Comparison of ENCODE assay signal across 7 mouse cellular contexts in the genomic region with DNA sequence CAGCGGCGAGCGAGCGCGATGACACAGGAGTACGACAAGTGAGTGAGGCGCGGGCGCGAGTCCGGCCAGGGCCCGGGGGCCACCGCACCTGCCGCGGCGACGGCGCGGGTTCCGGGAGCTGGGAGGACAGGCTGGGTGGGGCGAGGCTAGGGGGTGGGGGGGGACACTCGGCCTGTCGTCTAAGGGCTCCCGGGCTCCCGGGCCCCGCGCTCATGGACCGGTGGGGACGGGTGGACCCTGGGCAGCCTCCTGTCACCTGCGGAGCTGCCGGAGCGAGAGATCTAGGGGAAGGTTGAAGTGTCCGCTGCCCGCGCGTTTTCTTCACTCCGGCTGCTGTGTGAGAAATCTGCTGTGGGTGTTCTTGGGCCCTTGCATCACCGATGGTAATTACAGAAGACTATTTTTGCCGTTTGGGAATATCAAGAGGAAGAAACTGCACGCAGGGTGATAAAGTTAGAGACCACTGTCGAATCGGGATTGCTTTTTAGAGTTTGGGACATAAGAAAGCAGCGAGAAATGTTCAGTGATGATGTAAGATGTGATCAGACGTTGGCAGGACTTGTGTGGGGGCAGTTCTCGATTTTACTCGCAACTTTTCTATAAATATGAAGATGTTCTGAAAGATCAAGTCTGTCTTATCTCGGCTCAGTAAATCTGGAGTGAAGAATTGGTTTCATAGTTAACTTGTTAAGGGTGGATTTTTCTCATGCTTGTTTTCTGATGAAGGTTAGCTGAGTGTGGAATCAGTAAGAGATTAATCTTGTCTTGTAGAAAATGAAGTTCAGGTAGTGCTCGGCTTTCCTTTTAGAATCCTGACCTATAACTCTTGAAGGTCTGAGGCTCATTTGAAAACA. TPM values are rescaled to one million over a fixed set of nuclear protein-coding genes. Genes with fewer than 3 reads are reported as not detected.
DNase-seq lines count a peak whose midpoint lies in the region; ATAC-seq lines count a peak whose summit lies in the region.

No protein-coding gene starts in this region.

- peak overlapping the region; percentile 44 for H3K9ac ChIP-seq in lung, embryonic 15.5 days
- H3K9ac ChIP-seq in embryonic facial prominence, embryonic 11.5 days (replicated peaks; ENCODE audit: low read length): peak overlapping the region; percentile 41
- H3K9ac ChIP-seq in hindbrain, embryonic 15.5 days: peak overlapping the region; percentile 51
- peak overlapping the region; percentile 59 for H3K9ac ChIP-seq in midbrain, embryonic 11.5 days (ENCODE audit: low read length)

- no peaks in the 10 kb centered on the region for H3K36me3 ChIP-seq in lung, embryonic 15.5 days
- no peaks in the 10 kb centered on the region for H3K36me3 ChIP-seq in embryonic facial prominence, embryonic 11.5 days (replicated peaks; ENCODE audit: control insufficient read depth, insufficient read depth, low read depth, low read length)
- H3K36me3 ChIP-seq in hindbrain, embryonic 15.5 days: no peaks in the 10 kb centered on the region
- H3K36me3 ChIP-seq in midbrain, embryonic 11.5 days (ENCODE audit: control insufficient read depth, insufficient read depth, low read length): no peaks in the 10 kb centered on the region

- ATAC-seq in lung, embryonic 15.5 days (ENCODE audit: borderline replicate concordance, extremely low read depth, low FRiP score, low TSS enrichment): no peak; the same call in none of the 2 replicates
- ATAC-seq in embryonic facial prominence, embryonic 11.5 days (replicated peaks; ENCODE audit: insufficient number of reproducible peaks, low FRiP score, low TSS enrichment, low read depth): peak; percentile 75
- ATAC-seq in hindbrain, embryonic 15.5 days (ENCODE audit: low FRiP score, low read depth): peak; percentile 14; the same call in 1 of the 2 replicates
- peak; percentile 71 for ATAC-seq in midbrain, embryonic 11.5 days (ENCODE audit: low FRiP score)

- H3K4me1 ChIP-seq in lung, embryonic 15.5 days: peaks cover 20% of the 10 kb centered on the region
- H3K4me1 ChIP-seq in embryonic facial prominence, embryonic 11.5 days (ENCODE audit: control insufficient read depth, insufficient read depth, low read length): no peaks in the 10 kb centered on the region; the same call in 1 of the 2 replicates
- peaks cover 4% of the 10 kb centered on the region for H3K4me1 ChIP-seq in hindbrain, embryonic 15.5 days (replicated peaks)
- H3K4me1 ChIP-seq in midbrain, embryonic 11.5 days (ENCODE audit: control insufficient read depth, insufficient read depth, low read length): peaks cover 2% of the 10 kb centered on the region; the same call in 1 of the 2 replicates

- H3K9me3 ChIP-seq in lung, embryonic 15.5 days: no peaks in the 10 kb centered on the region
- H3K9me3 ChIP-seq in embryonic facial prominence, embryonic 11.5 days (replicated peaks; ENCODE audit: control insufficient read depth, low read length): no peaks in the 10 kb centered on the region
- H3K9me3 ChIP-seq in hindbrain, embryonic 15.5 days: no peaks in the 10 kb centered on the region
- H3K9me3 ChIP-seq in midbrain, embryonic 11.5 days (ENCODE audit: control insufficient read depth, low read length): no peaks in the 10 kb centered on the region

- no peak overlapping the region for H3K27ac ChIP-seq in lung, embryonic 15.5 days
- no peak overlapping the region for H3K27ac ChIP-seq in embryonic facial prominence, embryonic 11.5 days (replicated peaks; ENCODE audit: low read depth, low read length)
- H3K27ac ChIP-seq in hindbrain, embryonic 15.5 days (replicated peaks): no peak overlapping the region
- no peak overlapping the region for H3K27ac ChIP-seq in midbrain, embryonic 11.5 days (ENCODE audit: low read depth, low read length)

- no peak for DNase-seq in lung, postnatal 36 days
- DNase-seq in embryonic facial prominence, embryonic 11.5 days (ENCODE audit: low spot score): no peak
- peak; percentile 90 for DNase-seq in midbrain, embryonic 11.5 days (ENCODE audit: low spot score, missing footprints)
- no peak for DNase-seq in spleen, adult 12 weeks (ENCODE audit: low spot score)
- no peak for DNase-seq in cerebellum, adult 11 months

- 5% methylated on average over 48 of the region's 48 CpGs for WGBS in lung, embryonic 15.5 days
- 5% methylated on average over 48 of the region's 48 CpGs for WGBS in embryonic facial prominence, embryonic 11.5 days
- 7% methylated on average over 41 of the region's 48 CpGs for WGBS in hindbrain, embryonic 15.5 days
- WGBS in midbrain, embryonic 11.5 days: 6% methylated on average over 48 of the region's 48 CpGs

- peak overlapping the region; percentile 76 for H3K4me2 ChIP-seq in lung, embryonic 15.5 days
- peak overlapping the region; percentile 87 for H3K4me2 ChIP-seq in embryonic facial prominence, embryonic 11.5 days (ENCODE audit: low read depth, low read length)
- peak overlapping the region; percentile 87 for H3K4me2 ChIP-seq in hindbrain, embryonic 15.5 days
- H3K4me2 ChIP-seq in midbrain, embryonic 11.5 days: peak overlapping the region; percentile 76

- peaks cover 25% of the 10 kb centered on the region for H3K27me3 ChIP-seq in lung, embryonic 15.5 days
- H3K27me3 ChIP-seq in embryonic facial prominence, embryonic 11.5 days (ENCODE audit: control insufficient read depth, insufficient read depth, low read length): peaks cover 9% of the 10 kb centered on the region
- peaks cover 26% of the 10 kb centered on the region for H3K27me3 ChIP-seq in hindbrain, embryonic 15.5 days
- H3K27me3 ChIP-seq in midbrain, embryonic 11.5 days (ENCODE audit: control insufficient read depth, insufficient read depth, low read length): peaks cover 24% of the 10 kb centered on the region

- peak overlapping the region; percentile 54 for H3K4me3 ChIP-seq in lung, embryonic 15.5 days
- peak overlapping the region; percentile 56 for H3K4me3 ChIP-seq in embryonic facial prominence, embryonic 11.5 days (ENCODE audit: low read depth, low read length)
- H3K4me3 ChIP-seq in hindbrain, embryonic 15.5 days: peak overlapping the region; percentile 57
- peak overlapping the region; percentile 68 for H3K4me3 ChIP-seq in midbrain, embryonic 11.5 days (ENCODE audit: low read depth, low read length)

RNA-seq across cellular contexts. Expression of a gene that starts 0.6 kb away (rescaled TPM):
- polyA plus RNA-seq in lung, embryonic 15.5 days (2015; fragmentation: Nextera tagmentation; extraction: Ambion mirVana): 3.7 and 3.9 TPM in 2 replicates
- polyA plus RNA-seq in embryonic facial prominence, embryonic 11.5 days (2014; fragmentation: Nextera tagmentation; extraction: Ambion mirVana): 1.1 TPM in 2 replicates
- 0.97 and 1.3 TPM in 2 replicates for polyA plus RNA-seq in hindbrain, embryonic 15.5 days (2015; fragmentation: Nextera tagmentation; extraction: Ambion mirVana)
- 0.63 and 0.68 TPM in 2 replicates for polyA plus RNA-seq in midbrain, embryonic 11.5 days (2014; fragmentation: Nextera tagmentation; extraction: Ambion mirVana)
